Mouse (Mus musculus): ENCODE results near the gene Selenoo.

Gene Selenoo

DNA sequence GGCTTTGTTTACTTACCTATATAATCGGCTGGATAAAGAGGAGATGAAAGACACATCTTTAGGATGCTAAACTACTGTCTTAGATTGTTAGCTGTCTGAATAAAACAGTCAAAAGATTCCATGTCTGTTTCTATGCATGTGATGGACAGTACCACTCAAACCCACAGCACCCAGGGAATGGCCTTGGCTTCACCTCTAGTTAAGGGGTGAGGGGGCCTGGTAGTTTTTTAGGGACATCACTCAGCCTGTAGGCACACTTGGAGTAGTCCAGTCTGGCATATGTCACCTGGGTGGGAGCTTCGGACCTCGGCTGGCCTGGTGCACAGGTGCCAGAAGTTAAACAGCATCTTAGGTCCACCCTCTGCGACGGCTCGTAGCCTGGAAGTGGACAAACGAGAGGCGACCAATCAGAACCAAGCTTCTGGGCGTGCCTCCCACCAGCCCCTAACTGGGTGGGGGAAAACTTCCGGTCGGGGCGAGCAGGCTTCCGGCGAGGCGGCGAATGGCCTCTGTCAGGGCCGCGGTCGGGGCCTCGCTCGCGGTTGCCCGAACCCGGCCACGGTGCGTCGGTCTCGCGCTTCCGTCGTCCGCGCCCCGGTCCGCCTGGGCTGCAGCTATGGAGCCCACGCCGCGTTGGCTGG is at the start of gene Selenoo:
Gene Selenoo, plus strand, starts transcription at position 478 of the 641 bp plus-strand sequence.
- DNase-seq (ENCODE audit: low spot score) = peak; percentile 92

GRCm38 (mm10) chr15:89044381-89044780 is 44.5 kb upstream of the Selenoo start:
- DNase-seq (ENCODE audit: low spot score) = no peak

DNA sequence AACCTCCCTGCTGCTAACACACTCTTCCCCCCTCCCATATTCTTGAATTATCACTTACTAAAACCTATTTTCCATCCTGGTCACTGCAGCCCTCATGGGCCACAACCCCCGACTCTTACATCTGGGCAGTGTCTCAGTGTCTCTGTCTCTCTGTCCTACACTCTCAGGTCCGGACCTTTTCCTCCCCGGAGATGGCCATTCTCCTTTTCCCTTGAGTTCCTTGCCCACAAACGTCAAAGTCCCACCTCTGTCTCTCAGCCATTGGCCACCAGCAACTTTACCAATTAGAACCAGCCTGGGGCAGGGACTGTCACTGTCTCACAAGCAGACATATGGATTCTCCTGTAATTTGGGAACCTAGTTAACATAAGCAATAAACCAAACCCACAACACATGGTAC is 42.5 kb upstream of the Selenoo start:
- no peak for DNase-seq (ENCODE audit: low spot score)

- no peak for DNase-seq (ENCODE audit: low spot score)
Observed at GRCm38 (mm10) chr15:89054666-89055065, 34.2 kb upstream of the Selenoo start.

DNA sequence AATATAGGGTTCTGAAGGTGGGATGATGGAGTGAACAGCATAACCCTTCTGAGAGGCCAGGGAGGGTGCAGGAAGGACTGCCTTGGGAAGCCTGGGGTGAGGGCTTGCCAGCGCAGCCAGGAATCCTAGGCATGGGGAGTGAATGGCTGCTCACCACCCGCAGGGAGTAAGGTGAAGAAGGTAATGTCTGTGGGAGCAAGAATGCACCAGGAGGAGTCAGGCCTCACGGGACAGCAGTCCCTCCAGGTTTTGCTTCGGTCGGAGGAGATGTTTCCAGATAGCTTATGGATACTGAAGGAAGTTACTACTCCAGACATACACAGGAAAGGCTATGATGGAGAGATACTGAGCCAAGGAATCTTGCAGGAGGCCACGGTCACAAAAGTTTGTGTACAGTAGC is 30.1 kb upstream of the Selenoo start:
- no peak for DNase-seq (ENCODE audit: low spot score)

DNA sequence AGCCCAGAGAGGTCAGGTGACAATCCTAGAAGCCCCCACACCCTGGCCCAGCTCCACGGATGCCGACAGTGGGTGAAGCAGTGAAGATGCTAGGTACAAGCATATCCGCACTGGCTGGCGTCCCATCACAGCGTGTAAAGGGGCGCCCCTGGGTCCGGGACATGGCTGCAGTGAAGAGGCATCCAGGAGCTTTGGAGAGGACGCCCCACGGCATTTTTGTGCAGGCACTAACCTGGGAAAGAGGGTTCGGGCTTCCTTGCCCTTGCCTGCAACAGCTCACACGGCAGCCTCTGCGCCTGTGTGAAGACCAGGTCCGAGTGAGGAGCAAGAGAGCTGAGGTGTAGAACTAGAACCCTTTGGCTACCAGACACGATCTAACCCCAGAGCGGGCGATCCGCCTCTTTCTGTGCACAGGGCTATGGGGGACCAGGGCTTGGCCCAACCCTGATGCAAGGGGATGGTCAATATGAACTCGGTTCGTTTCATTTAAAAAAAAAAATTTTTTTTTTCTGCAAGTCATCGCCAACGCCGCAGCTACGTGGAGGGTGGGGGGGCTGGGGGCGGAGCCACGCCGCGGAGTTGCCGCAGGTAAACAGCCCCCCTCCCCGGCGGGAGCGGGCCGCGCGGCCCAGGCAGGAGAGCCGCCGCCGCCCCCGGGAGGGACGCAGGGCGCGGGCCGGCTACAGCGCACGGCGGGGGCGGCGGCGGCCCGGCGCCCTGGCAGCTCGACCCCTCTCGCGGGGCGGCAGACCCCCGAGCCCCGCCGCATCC is 29.5 kb upstream of the Selenoo start, which contains the start of gene Panx2:
Gene Panx2, plus strand, starts transcription at position 574 of the 771 bp plus-strand sequence.
- peak; percentile 47 for DNase-seq (ENCODE audit: low spot score)

DNA sequence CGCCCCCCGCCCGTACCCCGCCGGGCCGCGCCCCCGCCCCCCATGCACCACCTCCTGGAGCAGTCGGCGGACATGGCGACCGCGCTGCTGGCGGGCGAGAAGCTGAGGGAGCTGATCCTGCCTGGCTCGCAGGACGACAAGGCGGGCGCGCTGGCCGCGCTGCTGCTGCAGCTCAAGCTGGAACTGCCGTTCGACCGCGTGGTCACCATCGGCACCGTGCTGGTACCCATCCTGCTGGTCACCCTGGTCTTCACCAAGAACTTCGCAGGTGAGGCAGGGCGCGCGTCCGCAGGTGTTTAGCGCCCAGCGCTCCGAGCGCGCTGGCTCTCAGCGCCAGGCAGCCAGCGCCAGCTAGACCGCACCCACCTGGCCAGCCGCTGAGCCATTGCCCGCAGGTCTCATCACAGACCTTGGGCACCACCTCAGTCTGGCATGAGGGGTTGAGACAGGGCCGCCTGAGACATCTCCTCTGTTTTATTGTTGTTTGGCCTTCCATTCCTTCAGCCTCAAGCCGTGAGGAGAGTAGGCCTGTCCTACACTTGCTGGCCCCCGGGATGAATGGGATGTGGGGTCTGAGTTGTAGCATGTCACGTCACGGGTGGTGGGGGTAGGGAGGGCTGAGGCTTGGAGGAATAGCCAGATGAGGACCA is 28.7 kb upstream of the Selenoo start:
- DNase-seq (ENCODE audit: low spot score) = peak; percentile 64

- no peak for DNase-seq (ENCODE audit: low spot score)
Observed at GRCm38 (mm10) chr15:89060811-89061460, 27.9 kb upstream of the Selenoo start.

DNA sequence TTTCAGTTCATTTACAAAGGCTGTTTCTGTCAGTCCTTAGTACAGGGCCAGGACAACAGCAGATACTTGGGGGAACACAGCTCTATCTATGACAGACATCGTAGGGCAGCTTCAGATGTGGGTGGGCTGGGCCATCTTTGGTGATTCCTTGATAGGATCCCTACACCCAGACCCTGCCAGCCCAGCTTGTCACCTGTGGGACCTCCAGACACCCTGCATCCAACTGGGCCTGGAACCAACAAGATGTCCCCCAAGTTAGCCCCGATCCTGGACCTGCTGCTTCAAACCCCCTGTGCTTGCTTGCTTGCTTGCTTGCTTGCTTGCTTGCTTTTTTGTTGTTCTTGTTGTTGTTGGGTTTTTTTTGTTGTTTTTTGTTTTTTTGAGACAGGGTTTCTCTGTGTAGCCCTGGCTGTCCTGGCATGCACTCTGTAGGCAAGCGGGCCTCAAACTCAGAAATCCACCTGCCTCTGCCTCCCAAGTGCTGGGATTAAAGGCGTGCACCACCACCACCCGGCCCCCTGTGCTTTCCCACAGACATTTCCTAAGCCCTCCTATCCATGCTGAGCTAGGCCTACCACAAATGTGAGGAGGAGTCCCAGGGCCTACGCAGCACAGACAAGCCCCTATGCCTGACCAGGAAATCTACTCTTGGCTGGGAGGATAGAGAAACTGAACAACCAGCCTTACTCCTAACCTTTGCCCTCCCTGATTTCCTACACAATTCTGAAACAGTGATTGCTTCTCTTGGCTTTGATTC is 26.9 kb upstream of the Selenoo start:
- DNase-seq (ENCODE audit: low spot score) = no peak

- DNase-seq (ENCODE audit: low spot score) = no peak
Observed at GRCm38 (mm10) chr15:89062518-89062910, 26.4 kb upstream of the Selenoo start.

GRCm38 (mm10) chr15:89063001-89063400 is 25.9 kb upstream of the Selenoo start:
- no peak for DNase-seq (ENCODE audit: low spot score)

DNA sequence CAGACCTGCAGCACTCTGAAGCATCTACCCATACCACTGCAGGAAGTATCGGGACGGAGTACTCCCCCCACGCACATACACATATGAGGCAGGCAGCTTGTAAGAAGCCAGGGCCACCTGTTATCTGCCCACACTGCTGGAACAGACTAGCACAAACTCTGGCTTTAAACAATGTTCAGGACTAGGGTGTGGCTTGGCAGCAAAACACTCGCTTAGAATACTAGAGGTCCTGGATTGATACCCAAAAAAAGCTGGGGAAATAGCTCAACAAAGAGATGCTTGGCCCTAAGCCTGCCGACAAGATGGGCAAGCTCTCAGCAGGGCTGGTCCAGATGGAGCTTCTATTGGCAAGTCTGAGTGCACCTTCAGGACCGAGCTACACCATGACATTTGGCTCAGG is 25.3 kb upstream of the Selenoo start:
- DNase-seq (ENCODE audit: low spot score) = no peak

DNA sequence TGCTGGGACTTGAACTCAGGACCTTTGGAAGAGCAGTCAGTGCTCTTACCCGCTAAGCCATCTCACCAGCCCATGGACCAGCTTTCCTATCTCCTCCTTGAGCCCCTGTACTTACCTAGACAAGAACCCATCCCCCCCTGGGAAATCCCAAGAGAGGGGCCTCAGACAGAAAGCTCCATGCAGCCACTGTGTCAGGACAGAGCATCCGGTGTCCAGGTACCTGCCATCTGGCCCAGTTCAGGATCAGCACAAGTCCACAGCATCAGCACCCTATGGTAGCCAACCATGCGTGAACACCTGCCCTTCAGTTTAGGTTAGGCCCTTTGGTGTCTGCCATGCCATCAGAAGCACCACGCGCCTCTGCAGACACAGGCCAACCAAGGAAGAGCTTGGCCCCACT is 24.0 kb upstream of the Selenoo start:
- DNase-seq (ENCODE audit: low spot score) = no peak

- DNase-seq (ENCODE audit: low spot score) = no peak
Observed at GRCm38 (mm10) chr15:89067609-89068008, 21.3 kb upstream of the Selenoo start.

DNA sequence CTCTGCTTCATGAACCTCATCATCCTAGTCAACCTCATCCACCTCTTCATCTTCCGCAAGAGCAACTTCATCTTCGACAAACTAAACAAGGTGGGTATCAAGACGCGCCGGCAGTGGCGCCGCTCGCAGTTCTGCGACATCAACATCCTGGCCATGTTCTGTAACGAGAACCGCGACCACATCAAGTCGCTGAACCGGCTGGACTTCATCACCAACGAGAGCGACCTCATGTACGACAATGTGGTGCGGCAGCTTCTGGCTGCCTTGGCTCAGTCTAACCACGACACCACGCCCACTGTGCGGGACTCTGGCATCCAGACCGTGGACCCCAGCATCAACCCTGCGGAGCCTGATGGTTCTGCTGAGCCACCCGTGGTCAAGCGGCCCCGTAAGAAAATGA is 20.7 kb upstream of the Selenoo start:
- DNase-seq (ENCODE audit: low spot score) = no peak

DNA sequence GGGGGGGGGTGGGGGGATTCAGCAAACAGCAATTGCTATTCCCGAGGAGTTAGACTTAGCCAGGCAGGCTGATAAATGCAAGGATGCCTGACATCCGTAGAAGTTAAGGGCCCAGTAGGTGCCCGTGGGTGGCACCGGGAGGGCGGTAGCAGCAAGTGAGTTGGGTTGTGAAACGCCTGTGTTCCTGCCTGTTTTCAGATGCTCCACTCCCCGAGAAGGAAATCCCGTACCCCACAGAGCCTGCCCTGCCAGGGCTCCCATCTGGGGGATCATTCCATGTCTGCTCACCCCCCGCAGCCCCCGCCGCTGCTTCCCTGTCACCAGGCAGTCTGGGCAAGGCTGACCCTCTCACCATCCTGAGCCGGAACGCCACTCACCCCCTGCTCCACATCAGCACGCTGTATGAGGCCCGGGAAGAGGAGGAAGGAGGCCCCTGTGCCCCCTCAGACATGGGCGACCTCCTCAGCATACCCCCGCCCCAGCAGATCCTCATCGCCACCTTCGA is 19.5 kb upstream of the Selenoo start:
- no peak for DNase-seq (ENCODE audit: low spot score)

DNA sequence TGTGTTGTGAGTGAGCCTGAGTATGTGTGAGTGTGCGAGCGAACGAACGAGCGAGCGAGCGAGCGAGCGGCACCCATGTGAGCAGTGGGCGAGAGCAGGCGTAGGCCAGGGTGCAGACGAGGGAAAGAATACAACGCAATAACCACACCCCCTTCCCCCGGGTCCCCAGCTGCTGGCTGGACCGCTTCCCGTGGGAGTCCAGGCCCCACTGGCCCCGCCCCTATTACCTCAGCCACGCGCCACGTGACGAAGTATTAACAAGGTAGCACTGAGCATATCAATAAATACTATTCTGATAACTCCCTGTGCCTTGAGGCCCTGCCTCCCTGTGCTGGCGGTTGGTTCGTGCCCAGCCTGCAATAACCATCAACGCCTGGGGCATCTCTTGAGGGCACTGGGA is 18.3 kb upstream of the Selenoo start:
- DNase-seq (ENCODE audit: low spot score) = no peak

GRCm38 (mm10) chr15:89073993-89074603 is 14.8 kb upstream of the Selenoo start:
- no peak for DNase-seq (ENCODE audit: low spot score)

DNA sequence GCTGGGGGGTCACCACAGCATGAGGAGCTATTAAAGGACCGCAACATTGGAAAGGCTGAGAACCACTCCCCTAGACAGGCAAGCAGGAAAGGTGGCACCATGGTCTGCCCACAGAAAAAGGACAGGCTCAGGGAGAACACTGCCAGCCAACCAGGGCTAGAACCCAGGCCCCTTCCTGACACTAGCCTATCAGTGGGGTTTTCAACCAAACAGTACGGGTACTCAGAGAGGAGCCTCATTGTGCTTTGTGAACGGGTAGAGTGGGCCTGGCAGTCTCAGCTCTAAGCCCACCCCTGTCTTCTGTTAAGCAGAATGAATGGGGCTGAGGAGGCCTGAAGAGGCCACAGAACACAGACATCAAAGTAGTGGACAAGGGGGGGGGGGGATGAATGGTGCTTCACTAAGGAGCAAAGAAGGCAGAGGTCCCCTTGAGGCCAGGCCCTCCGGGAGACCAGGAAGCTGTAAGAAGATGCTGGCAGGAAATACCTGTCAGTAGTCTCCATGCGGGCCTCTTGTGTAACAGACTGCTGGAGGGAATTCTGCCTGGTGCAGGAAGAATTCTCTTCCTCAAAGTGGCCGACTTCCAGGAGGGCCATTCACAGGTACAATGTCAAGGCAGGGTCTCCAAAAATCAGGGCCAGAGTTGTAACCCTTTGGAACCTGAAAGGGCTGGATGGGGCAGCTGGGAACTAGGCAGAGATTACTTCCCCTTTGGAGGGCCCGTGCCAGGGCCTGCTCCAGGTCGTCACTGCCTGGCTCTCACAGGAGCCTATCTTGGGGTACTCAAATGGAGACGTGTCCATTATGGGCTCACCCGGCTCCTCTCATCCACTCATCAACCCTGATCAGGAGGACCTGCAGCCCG is 14.0 kb upstream of the Selenoo start, which contains the start of gene Trabd:
Gene Trabd, plus strand, starts transcription at position 512 of the 865 bp plus-strand sequence.
- DNase-seq (ENCODE audit: low spot score) = no peak

All from retina, embryonic 14.5 days (tissue).